Mouse (Mus musculus): Measurements from ENCODE around the gene Fbxo9.
"Not testable (repeated sequence)": the region's sequence is repeated elsewhere in the genome, so short reads cannot be mapped to it uniquely, and the experiment has no call there.

Fbxo9 gene

GRCm38 (mm10) chr9:78108796-78109239 is at the start of gene Fbxo9, which contains the start of gene Ick:
Gene Fbxo9, minus strand, starts transcription at chr9:78109065.
Gene Ick, plus strand, starts transcription at chr9:78109192.
- in situ Hi-C loops (cut with MboI; ENCODE audit: unreplicated experiment in 2 of 2), result loop anchor here in 1 of 2 experiments (10.0 to 25.0 kb wide), 2 partner anchors 194 to 1628 kb away; partner anchors contain the start of gene Elovl5

GRCm38 (mm10) chr9:78157221-78157620 is 48.4 kb upstream of the Fbxo9 start:
- in situ Hi-C loops (cut with MboI; ENCODE audit: unreplicated experiment in 2 of 2), result no loop called here

- in situ Hi-C loops (cut with MboI; ENCODE audit: unreplicated experiment in 2 of 2), result no loop called here
Measured at GRCm38 (mm10) chr9:78154211-78154977, 45.5 kb upstream of the Fbxo9 start.

- in situ Hi-C loops (cut with MboI; ENCODE audit: unreplicated experiment in 2 of 2), result not testable (repeated sequence)
Measured at GRCm38 (mm10) chr9:78149770-78150169, 40.9 kb upstream of the Fbxo9 start.

GRCm38 (mm10) chr9:78148149-78148548 is 39.3 kb upstream of the Fbxo9 start:
- in situ Hi-C loops (cut with MboI; ENCODE audit: unreplicated experiment in 2 of 2), result no loop called here

- in situ Hi-C loops (cut with MboI; ENCODE audit: unreplicated experiment in 2 of 2), result no loop called here
Measured at GRCm38 (mm10) chr9:78146627-78147026, 37.8 kb upstream of the Fbxo9 start.

- in situ Hi-C loops (cut with MboI; ENCODE audit: unreplicated experiment in 2 of 2), result no loop called here
Measured at GRCm38 (mm10) chr9:78146099-78146498, 37.2 kb upstream of the Fbxo9 start.

GRCm38 (mm10) chr9:78139463-78139862 is 30.6 kb upstream of the Fbxo9 start:
- in situ Hi-C loops (cut with MboI; ENCODE audit: unreplicated experiment in 2 of 2), result no loop called here

- in situ Hi-C loops (cut with MboI; ENCODE audit: unreplicated experiment in 2 of 2), result no loop called here
Measured at GRCm38 (mm10) chr9:78138044-78138676, 29.3 kb upstream of the Fbxo9 start.

- in situ Hi-C loops (cut with MboI; ENCODE audit: unreplicated experiment in 2 of 2), result no loop called here
Measured at GRCm38 (mm10) chr9:78135658-78136057, 26.8 kb upstream of the Fbxo9 start.

- in situ Hi-C loops (cut with MboI; ENCODE audit: unreplicated experiment in 2 of 2), result no loop called here
Measured at GRCm38 (mm10) chr9:78126643-78127042, 17.8 kb upstream of the Fbxo9 start.

- in situ Hi-C loops (cut with MboI; ENCODE audit: unreplicated experiment in 2 of 2), result no loop called here
Measured at GRCm38 (mm10) chr9:78126007-78126406, 17.1 kb upstream of the Fbxo9 start.

GRCm38 (mm10) chr9:78124297-78124696 is 15.4 kb upstream of the Fbxo9 start:
- in situ Hi-C loops (cut with MboI; ENCODE audit: unreplicated experiment in 2 of 2), result loop anchor here in 1 of 2 experiments (25.0 kb wide), 1 partner anchor 1613 kb away; no protein-coding TSS in a partner anchor

- in situ Hi-C loops (cut with MboI; ENCODE audit: unreplicated experiment in 2 of 2), result loop anchor here in 1 of 2 experiments (25.0 kb wide), 1 partner anchor 1614 kb away; no protein-coding TSS in a partner anchor
Measured at GRCm38 (mm10) chr9:78122939-78123712, 14.3 kb upstream of the Fbxo9 start.

GRCm38 (mm10) chr9:78121985-78122384 is 13.1 kb upstream of the Fbxo9 start:
- in situ Hi-C loops (cut with MboI; ENCODE audit: unreplicated experiment in 2 of 2), result loop anchor here in 1 of 2 experiments (25.0 kb wide), 1 partner anchor 1615 kb away; no protein-coding TSS in a partner anchor

GRCm38 (mm10) chr9:78121358-78121757 is 12.5 kb upstream of the Fbxo9 start:
- in situ Hi-C loops (cut with MboI; ENCODE audit: unreplicated experiment in 2 of 2), result loop anchor here in 1 of 2 experiments (25.0 kb wide), 1 partner anchor 1616 kb away; no protein-coding TSS in a partner anchor

GRCm38 (mm10) chr9:78117690-78118089 is 8.8 kb upstream of the Fbxo9 start:
- in situ Hi-C loops (cut with MboI; ENCODE audit: unreplicated experiment in 2 of 2), result loop anchor here (5.0 to 25.0 kb wide), 2 partner anchors 80 to 1620 kb away; no protein-coding TSS in a partner anchor

- in situ Hi-C loops (cut with MboI; ENCODE audit: unreplicated experiment in 2 of 2), result loop anchor here (5.0 to 25.0 kb wide), 2 partner anchors 82 to 1622 kb away; no protein-coding TSS in a partner anchor
Measured at GRCm38 (mm10) chr9:78115746-78116145, 6.9 kb upstream of the Fbxo9 start.

- in situ Hi-C loops (cut with MboI; ENCODE audit: unreplicated experiment in 2 of 2), result loop anchor here in 1 of 2 experiments (25.0 kb wide), 1 partner anchor 1624 kb away; no protein-coding TSS in a partner anchor
Measured at GRCm38 (mm10) chr9:78113538-78113885, 4.6 kb upstream of the Fbxo9 start.

- in situ Hi-C loops (cut with MboI; ENCODE audit: unreplicated experiment in 2 of 2), result loop anchor here in 1 of 2 experiments (25.0 kb wide), 1 partner anchor 1624 kb away; no protein-coding TSS in a partner anchor
Measured at GRCm38 (mm10) chr9:78112770-78113537, 4.1 kb upstream of the Fbxo9 start.
